Mouse (Mus musculus) C2C12 (cell line): ENCODE measurements around the gene Ldhc. TPM values are rescaled to one million over a fixed set of nuclear protein-coding genes. Genes with fewer than 3 reads are reported as not detected.
"Not testable (repeated sequence)": the region's sequence is repeated elsewhere in the genome, so short reads cannot be mapped to it uniquely, and the experiment has no call there.

ENCODE experiments used
- H3K27me3 ChIP-seq: one replicate; pipeline ENCODE4 v1.6.1; 2011; ENCODE audit not compliant: control insufficient read depth, insufficient read depth, insufficient read length
- H3K36me3 ChIP-seq: one replicate; pipeline ENCODE4 v1.6.1; 2011; ENCODE audit not compliant: control insufficient read depth, insufficient read depth
- H3K4me3 ChIP-seq: one replicate; pipeline ENCODE4 v1.5.1; 2011; ENCODE audit warnings: mild to moderate bottlenecking, control low read depth; ENCODE audit not compliant: poor library complexity, insufficient read depth, severe bottlenecking
- H3K79me2 ChIP-seq: one replicate; pipeline ENCODE4 v1.6.1; 2011; ENCODE audit not compliant: control insufficient read depth, insufficient read depth
- H3K79me3 ChIP-seq: one replicate; pipeline ENCODE4 v1.6.1; 2011; ENCODE audit warnings: low read depth, control low read depth
- H3ac ChIP-seq: one replicate; pipeline ENCODE3; 2011; ENCODE audit warnings: low read depth; ENCODE audit not compliant: control insufficient read depth, insufficient read length
- CEBPB ChIP-seq: IDR thresholded peaks from one replicate; pipeline ENCODE4 v1.6.1; 2011; ENCODE audit warnings: low read depth, mild to moderate bottlenecking, control low read depth, moderate library complexity
- CTCF ChIP-seq: IDR thresholded peaks from one replicate; pipeline ENCODE4 v1.5.1; 2011; ENCODE audit not compliant: control insufficient read depth, insufficient read depth, insufficient read length
- FOSL1 ChIP-seq: IDR thresholded peaks from one replicate; pipeline ENCODE4 v1.8.0; 2011; ENCODE audit warnings: mild to moderate bottlenecking, low read length; ENCODE audit not compliant: poor library complexity, insufficient read depth, severe bottlenecking
- MAX ChIP-seq: IDR thresholded peaks from one replicate; pipeline ENCODE4 v1.6.1; 2011; ENCODE audit warnings: mild to moderate bottlenecking, control low read depth
- MYOD1 ChIP-seq: IDR thresholded peaks from one replicate; pipeline ENCODE4 v1.6.1; 2011; ENCODE audit warnings: low read depth; ENCODE audit not compliant: control insufficient read depth, insufficient read length
- MYOG ChIP-seq: IDR thresholded peaks from one replicate; pipeline ENCODE4 v1.6.1; 2011; ENCODE audit not compliant: control insufficient read depth, insufficient read length; ENCODE audit errors: extremely low read depth
- USF1 ChIP-seq: IDR thresholded peaks from one replicate; pipeline ENCODE4 v1.6.1; 2011; ENCODE audit warnings: low read depth, mild to moderate bottlenecking, control low read depth, moderate library complexity
- polyA plus RNA-seq: library from polyadenylated mRNA; unstranded; fragments of >200 nt; fragmentation: generic; extraction: Trizol; gene quantifications from one replicate; pipeline ENCODE4 v1.2.1, GENCODE M21; 2012; ENCODE audit warnings: missing spikeins

Ldhc gene
- polyA plus RNA-seq, 1 experiment, result not detected

DNA sequence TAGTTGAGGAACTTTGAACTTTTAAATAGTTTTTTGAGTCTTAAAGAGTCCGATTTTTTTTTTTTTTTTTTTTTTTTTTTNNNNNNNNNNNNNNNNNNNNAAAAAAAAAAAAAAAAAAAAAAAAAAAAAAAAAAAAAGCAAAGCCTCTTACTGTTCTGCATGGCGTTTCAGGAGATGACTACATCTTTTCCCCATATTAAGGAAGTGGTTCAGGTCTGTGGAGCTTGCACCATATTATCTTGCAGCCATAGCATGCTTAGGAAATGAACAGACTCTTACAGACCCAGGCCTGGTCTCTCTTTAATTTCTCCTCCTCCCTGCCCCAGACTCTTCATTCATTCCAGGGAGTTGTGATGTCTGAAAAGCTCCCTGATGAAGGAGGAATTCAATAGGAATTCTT is 20.0 kb downstream of the Ldhc start:
- H3K36me3 ChIP-seq, result peaks cover 8% of the 10 kb centered on the region
- no peaks in the 10 kb centered on the region for H3K27me3 ChIP-seq
- TF ChIP-seq MAX (no peak), FOSL1 (no peak), USF1 (no peak), CEBPB (no peak), MYOD1 (no peak), MYOG (no peak), CTCF (no peak)
- H3K79me2 ChIP-seq, result no peaks in the 10 kb centered on the region
- no peaks in the 10 kb centered on the region for H3K79me3 ChIP-seq
- H3ac ChIP-seq, result no peak overlapping the region
- H3K4me3 ChIP-seq, result no peak overlapping the region

DNA sequence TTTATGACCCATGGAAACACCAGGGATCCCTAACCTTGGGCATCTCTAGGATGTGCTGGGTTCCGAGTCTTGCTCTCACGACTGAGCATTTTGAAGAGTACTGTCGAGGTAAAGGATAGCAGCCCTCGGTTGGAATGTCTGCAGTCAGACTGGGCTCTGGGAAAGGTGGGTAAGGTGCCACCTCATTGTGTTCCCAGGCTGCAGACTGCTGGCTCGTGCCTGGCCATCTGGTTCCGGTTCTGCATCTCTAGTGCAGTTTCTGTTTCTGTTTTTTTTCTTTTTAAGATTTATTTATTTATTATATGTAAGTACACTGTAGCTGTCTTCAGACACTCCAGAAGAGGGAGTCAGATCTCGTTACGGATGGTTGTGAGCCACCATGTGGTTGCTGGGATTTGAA is 20.9 kb downstream of the Ldhc start:
- not testable (repeated sequence) for H3ac ChIP-seq, H3K4me3 ChIP-seq, H3K27me3 ChIP-seq, H3K79me3 ChIP-seq, H3K79me2 ChIP-seq
- peaks cover 17% of the 10 kb centered on the region for H3K36me3 ChIP-seq

DNA sequence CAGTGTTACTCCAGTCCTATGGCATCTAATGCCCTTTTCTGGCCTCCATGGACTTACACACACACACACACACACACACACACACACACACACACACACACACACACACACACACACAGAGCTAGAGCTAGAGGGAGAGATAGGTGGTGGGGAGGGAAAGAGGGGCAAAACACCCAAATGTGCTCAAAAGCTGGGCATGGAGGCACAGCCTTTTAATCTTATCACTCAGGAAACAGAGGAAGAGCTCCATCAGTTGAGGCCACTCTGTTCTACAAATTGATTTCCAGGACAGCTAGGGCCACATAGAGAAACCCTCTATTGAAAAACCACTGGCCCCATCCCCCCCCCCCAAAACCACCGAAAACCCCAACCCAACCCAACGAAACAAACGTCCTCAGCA is 22.3 kb downstream of the Ldhc start:
- Histone ChIP-seq H3ac (no peak overlapping the region), H3K4me3 (no peak overlapping the region), H3K79me2 (no peaks in the 10 kb centered on the region), H3K27me3 (no peaks in the 10 kb centered on the region), H3K36me3 (peaks cover 28% of the 10 kb centered on the region), H3K79me3 (no peaks in the 10 kb centered on the region)
- TF ChIP-seq MYOD1 (no peak), CEBPB (no peak), FOSL1 (no peak), USF1 (no peak), CTCF (no peak)

DNA sequence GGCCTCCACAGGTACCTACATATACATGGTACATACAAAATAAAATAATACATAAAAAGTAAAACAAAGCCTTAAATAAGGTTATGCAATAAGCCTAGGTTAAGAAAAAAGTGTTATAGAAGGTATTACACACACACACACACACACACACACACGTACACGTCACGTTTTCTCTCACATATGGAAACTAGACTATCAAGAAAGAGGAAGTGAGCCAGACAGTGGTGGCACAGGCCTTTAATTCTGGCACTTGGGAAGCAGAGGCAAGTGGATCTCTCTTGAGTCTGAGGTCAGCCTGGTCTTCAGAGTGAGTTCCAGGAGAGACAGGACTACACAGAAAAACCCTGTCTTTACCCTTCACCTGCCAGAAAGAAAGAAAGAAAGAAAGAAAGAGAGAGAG is 34.5 kb downstream of the Ldhc start:
- Histone ChIP-seq H3K79me2 (no peaks in the 10 kb centered on the region), H3K4me3 (no peak overlapping the region), H3K27me3 (no peaks in the 10 kb centered on the region), H3K36me3 (peaks cover 71% of the 10 kb centered on the region), H3K79me3 (peaks cover 1% of the 10 kb centered on the region), H3ac (no peak overlapping the region)
- TF ChIP-seq MYOG (no peak), FOSL1 (no peak), MAX (no peak), CTCF (no peak), CEBPB (no peak), USF1 (no peak), MYOD1 (no peak)

DNA sequence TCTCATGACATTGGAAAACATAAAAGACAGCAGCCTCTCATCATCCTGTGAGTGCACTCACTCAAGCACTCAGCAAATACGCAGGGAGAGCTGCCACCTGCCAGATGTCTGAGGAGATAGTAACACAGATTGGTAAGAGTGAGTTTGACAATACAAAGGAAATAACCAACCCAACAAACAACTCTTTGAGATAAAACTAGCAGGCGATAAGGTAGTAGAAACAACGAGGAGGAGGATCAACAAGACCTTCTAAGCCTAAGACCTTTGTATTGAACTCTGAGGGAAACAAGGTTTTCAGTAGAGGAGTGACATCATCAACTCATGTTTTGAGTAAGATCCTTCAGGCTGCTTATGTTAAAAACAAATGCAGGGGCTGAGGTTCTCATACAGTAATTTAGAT is 38.3 kb downstream of the Ldhc start:
- Histone ChIP-seq H3K36me3 (peaks cover 71% of the 10 kb centered on the region), H3ac (no peak overlapping the region)

DNA sequence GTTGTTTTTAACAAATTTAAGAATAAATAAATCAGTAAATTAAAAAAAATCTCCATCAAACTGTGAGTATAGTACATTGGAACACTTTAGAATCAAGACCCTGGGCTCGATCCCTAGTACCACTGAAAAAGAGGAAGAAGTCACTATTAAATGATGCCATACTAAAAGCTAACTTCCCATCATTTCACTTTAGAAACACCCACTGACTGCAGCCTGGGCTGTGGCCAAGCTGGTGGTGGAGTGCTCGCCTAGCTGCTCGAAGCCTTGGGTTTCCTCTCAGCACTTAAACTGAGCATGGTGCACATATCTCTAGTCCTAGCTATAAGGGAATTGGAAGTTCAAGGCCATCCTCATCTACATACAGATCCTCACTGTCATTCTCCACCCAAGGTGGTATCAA is 50.2 kb downstream of the Ldhc start:
- Histone ChIP-seq H3K79me2 (peaks cover 31% of the 10 kb centered on the region), H3K4me3 (no peak overlapping the region), H3K79me3 (peaks cover 24% of the 10 kb centered on the region), H3K27me3 (no peaks in the 10 kb centered on the region), H3ac (no peak overlapping the region), H3K36me3 (peaks cover 70% of the 10 kb centered on the region)
- no peak for TF ChIP-seq MYOG
- TF ChIP-seq MYOD1, result no peak
- TF ChIP-seq CTCF, result no peak
- TF ChIP-seq FOSL1, result no peak
- no peak for TF ChIP-seq CEBPB
- no peak for TF ChIP-seq USF1
- no peak for TF ChIP-seq MAX

More for the DNA sequence above, 38.3 kb downstream of the Ldhc start:
- TF ChIP-seq FOSL1, result no peak
- TF ChIP-seq MYOD1, result no peak
- Histone ChIP-seq H3K27me3 (no peaks in the 10 kb centered on the region), H3K79me3 (peaks cover 1% of the 10 kb centered on the region), H3K4me3 (no peak overlapping the region), H3K79me2 (no peaks in the 10 kb centered on the region)
